Mouse (Mus musculus) spleen, adult 2 months (tissue): ENCODE measurements around the gene Mrpl16. TPM values are rescaled to one million over a fixed set of nuclear protein-coding genes. Genes with fewer than 3 reads are reported as not detected.

ENCODE experiments used
- DNase-seq, 2 experiments: peaks; one replicate each; pipeline versions ENCODE4 v3.0.0 to v3.0.0-alpha.2; 2012 to 2021; ENCODE audit warnings: low spot score in 2 of 2, low read depth in 1 of 2
- H3K27ac ChIP-seq: fragments of 200-500 bp; 2 replicates; pipeline ENCODE4 v1.5.1; 2012; ENCODE audit warnings: low read length, inconsistent platforms; ENCODE audit not compliant: insufficient read depth
- H3K27me3 ChIP-seq: fragments of 200-500 bp; 2 replicates; pipeline ENCODE4 v1.6.1; 2012; ENCODE audit warnings: mild to moderate bottlenecking, moderate library complexity, low read length, inconsistent platforms; ENCODE audit not compliant: control insufficient read depth, insufficient read depth
- H3K36me3 ChIP-seq: fragments of 200-500 bp; 2 replicates; pipeline ENCODE4 v1.6.1; 2012; ENCODE audit warnings: mild to moderate bottlenecking, low read length, inconsistent platforms; ENCODE audit not compliant: control insufficient read depth, insufficient read depth
- H3K4me1 ChIP-seq: fragments of 200-500 bp; 2 replicates; pipeline ENCODE4 v1.6.1; 2011; ENCODE audit warnings: inconsistent platforms; ENCODE audit not compliant: control insufficient read depth, insufficient read depth, insufficient read length
- H3K4me3 ChIP-seq: fragments of 200-500 bp; 2 replicates; pipeline ENCODE4 v1.5.1; 2011; ENCODE audit warnings: mild to moderate bottlenecking, inconsistent platforms; ENCODE audit not compliant: insufficient read depth, insufficient read length; ENCODE audit errors: extremely low read depth
- CTCF ChIP-seq: fragments of 200-500 bp; IDR thresholded peaks from 2 replicates; pipeline ENCODE4 v1.5.1; 2011; ENCODE audit warnings: mild to moderate bottlenecking, inconsistent platforms; ENCODE audit not compliant: insufficient read depth, insufficient read length, insufficient replicate concordance; ENCODE audit errors: extremely low read depth
- POLR2A ChIP-seq: fragments of 200-500 bp; IDR thresholded peaks from 2 replicates; pipeline ENCODE4 v1.6.1; 2011; ENCODE audit warnings: low read depth, low read length, inconsistent platforms
- WGBS: fragments of 180-500 bp; shearing (Covaris S2); methylation state at CpG from one replicate; pipeline ENCODE4 v1.1.7; 2018; 5-methylcytosine and 5-hydroxymethylcytosine counted together
- polyA plus RNA-seq: library from polyadenylated mRNA; depleted of rRNA; stranded (reverse); fragments of >200 nt; gene quantifications from 2 replicates; pipeline ENCODE4 v1.2.3, GENCODE M21; 2012; rRNA removed

Gene Mrpl16
- polyA plus RNA-seq, 1 experiment, result 5.4 TPM

DNA sequence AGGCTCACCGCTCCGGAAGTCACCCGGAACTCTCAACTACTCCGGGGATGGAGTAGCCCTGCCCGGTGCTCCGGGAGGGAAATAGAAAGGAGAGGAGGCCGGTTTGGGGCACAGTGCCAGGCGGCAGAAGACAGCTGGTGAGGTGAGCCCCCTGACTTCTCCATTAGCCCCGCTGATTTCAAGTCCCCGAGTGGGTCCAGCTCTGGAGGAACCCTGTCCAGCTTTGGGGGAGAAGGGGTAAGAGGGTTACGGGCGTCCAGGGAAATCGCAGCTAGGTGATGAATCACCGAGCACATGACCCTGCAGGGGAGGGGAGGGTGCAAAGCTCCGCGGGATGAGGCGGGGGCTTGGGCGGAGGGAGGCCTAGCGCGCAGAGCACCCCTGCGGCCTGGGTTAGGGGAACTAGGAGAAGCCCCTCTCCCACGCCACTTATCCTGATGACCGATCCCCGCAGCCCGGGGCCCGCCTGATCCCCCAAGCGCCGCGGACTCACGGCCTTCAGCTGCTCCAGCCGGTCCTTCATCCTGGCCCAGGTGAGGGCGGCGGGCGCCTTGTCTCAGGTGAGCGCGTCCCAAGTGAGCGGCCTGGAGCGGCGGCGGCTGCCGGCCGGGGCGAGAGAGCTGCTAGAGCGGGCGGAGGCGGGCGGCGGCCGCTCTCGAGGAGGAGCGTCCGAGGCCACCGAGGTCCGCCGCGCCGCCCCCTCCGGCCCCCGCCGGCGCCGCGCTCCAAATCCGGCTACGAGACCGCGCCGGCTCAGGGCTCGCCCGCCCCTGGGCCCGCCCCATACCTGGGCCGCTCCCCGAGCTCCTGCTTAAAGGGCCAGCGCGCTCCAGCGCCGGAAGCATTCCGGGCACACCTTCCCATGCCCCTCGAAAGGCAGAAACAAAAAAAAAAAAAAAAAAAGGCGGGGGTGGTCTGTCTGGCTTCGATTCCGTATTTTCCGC, 48.3 kb downstream of the Mrpl16 start:
- no peaks in the 10 kb centered on the region for H3K36me3 ChIP-seq
- peaks cover 13% of the 10 kb centered on the region for H3K27me3 ChIP-seq
- TF ChIP-seq CTCF (no peak), POLR2A (no peak)
- H3K4me3 ChIP-seq, result peak overlapping the region; percentile 59
- H3K4me1 ChIP-seq, result peaks cover 5% of the 10 kb centered on the region
- peak in 1 of 2 experiments; percentile 34 for DNase-seq
- under 1% methylated on average over 82 of the region's 83 CpGs for WGBS
- peak overlapping the region; percentile 25; the same call in 1 of the 2 replicates for H3K27ac ChIP-seq

DNA sequence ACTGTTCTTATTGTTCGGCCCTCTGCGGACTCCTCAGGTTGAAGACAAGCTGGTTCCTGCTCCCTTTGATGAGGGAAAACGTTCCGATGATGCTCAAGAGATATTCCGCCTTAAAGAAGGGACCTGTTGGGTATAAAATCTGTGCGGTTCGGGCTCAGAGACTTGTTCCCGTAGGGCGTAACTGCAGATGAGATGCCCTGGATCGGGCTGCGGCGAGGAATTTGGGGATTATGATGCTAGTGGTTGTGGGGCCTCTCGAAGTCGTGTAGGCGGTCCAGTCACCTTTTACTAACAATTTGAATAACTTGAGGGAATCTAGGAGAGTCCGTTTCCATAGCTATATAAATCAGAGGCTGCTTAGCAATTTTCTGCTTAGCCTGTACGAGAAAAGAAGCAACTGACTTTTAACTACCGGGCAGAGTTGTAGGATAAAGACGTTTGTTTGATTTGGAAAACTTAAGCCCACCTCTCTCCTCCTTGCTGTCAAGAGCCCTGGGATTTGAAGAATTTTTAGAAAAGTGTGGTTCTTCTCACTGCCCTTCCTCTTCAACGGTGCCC, 49.0 kb downstream of the Mrpl16 start, which contains the start of gene Stx3:
TSS of gene Stx3 (minus strand) at position 261 of the 558 bp plus-strand sequence.
- DNase-seq, result no peak
- Histone ChIP-seq H3K27me3 (peaks cover 13% of the 10 kb centered on the region), H3K4me3 (peak within 1 kb of the TSS; percentile 59), H3K27ac (peak within 1 kb of the TSS; percentile 25; the same call in 1 of the 2 replicates), H3K36me3 (no peaks in the 10 kb centered on the region), H3K4me1 (peaks cover 5% of the 10 kb centered on the region)
- 1% methylated on average over 20 of the region's 20 CpGs for WGBS
- TF ChIP-seq CTCF (no peak), POLR2A (no peak)

GRCm38 (mm10) chr19:11819800-11820199, 49.6 kb downstream of the Mrpl16 start:
- Histone ChIP-seq H3K4me3 (peak overlapping the region; percentile 21; the same call in 1 of the 2 replicates), H3K4me1 (peaks cover 5% of the 10 kb centered on the region), H3K27me3 (peaks cover 13% of the 10 kb centered on the region), H3K27ac (no peak overlapping the region), H3K36me3 (no peaks in the 10 kb centered on the region)
- TF ChIP-seq CTCF (peak; percentile 27; the same call in 1 of the 2 replicates), POLR2A (no peak)
- 3% methylated on average over 15 of the region's 15 CpGs for WGBS
- DNase-seq, result peak in 1 of 2 experiments; percentile 65

DNA sequence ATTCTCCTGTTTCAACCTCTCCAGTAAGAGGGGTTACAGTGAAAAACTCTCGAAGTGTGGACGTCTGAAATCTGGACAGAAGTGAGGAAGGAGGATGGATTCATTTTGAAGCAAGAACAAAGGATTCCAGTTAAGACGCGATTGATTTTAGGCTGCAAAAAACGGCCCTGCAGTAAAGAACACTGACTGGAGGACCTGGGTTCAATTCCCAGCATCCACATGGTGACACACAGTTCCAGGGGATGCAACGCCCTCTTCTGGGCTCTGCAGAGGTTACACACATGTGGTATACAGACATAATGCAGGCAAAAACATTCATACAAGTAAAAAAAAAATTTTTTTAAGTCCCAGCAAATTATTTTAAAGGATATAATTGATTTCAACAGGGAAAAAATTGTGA, 50.0 kb downstream of the Mrpl16 start:
- H3K27ac ChIP-seq, result no peak overlapping the region
- TF ChIP-seq POLR2A (no peak), CTCF (no peak)
- no peaks in the 10 kb centered on the region for H3K36me3 ChIP-seq
- no peak for DNase-seq
- peaks cover 13% of the 10 kb centered on the region for H3K27me3 ChIP-seq
- peaks cover 5% of the 10 kb centered on the region for H3K4me1 ChIP-seq
- WGBS, result 38% methylated on average over 6 of the region's 6 CpGs
- no peak overlapping the region for H3K4me3 ChIP-seq

GRCm38 (mm10) chr19:11823346-11824065, 53.3 kb downstream of the Mrpl16 start:
- DNase-seq, result no peak
- Histone ChIP-seq H3K27me3 (peaks cover 8% of the 10 kb centered on the region), H3K4me1 (peaks cover under 1% of the 10 kb centered on the region), H3K4me3 (no peak overlapping the region), H3K36me3 (no peaks in the 10 kb centered on the region), H3K27ac (no peak overlapping the region)
- no peak for TF ChIP-seq CTCF
- TF ChIP-seq POLR2A, result no peak
- 82% methylated on average over 4 of the region's 4 CpGs for WGBS

Other genes with a start within 250 kb of the Mrpl16 start
- gene Ms4a4d, start 233.6 kb upstream of the Mrpl16 start, polyA plus RNA-seq, result 8.6 and 10.2 TPM in 2 replicates
- 2.1 and 3.9 TPM in 2 replicates for gene Ms4a6d, start 165.5 kb upstream of the Mrpl16 start, polyA plus RNA-seq
- gene Ms4a2, start 146.7 kb upstream of the Mrpl16 start, polyA plus RNA-seq, result 0.12 and 0.14 TPM in 2 replicates
- 1.2 and 1.7 TPM in 2 replicates for gene Ms4a3, start 129.5 kb upstream of the Mrpl16 start, polyA plus RNA-seq
- not detected in 2 replicates for gene Oosp2, start 109.8 kb upstream of the Mrpl16 start, polyA plus RNA-seq
- 2.2 and 2.5 TPM in 2 replicates for gene Oosp1, start 79.2 kb upstream of the Mrpl16 start, polyA plus RNA-seq
- not detected in 2 replicates for gene Oosp3, start 73.3 kb upstream of the Mrpl16 start, polyA plus RNA-seq
- not detected in 2 replicates for gene Gif, start 22.8 kb upstream of the Mrpl16 start, polyA plus RNA-seq
- 1.9 and 2.0 TPM in 2 replicates for gene Stx3, start 49.0 kb downstream of the Mrpl16 start, polyA plus RNA-seq
- gene Olfr1417, start 68.8 kb downstream of the Mrpl16 start, polyA plus RNA-seq, result not detected in 2 replicates
- gene Olfr1418, start 90.7 kb downstream of the Mrpl16 start, polyA plus RNA-seq, result not detected in 2 replicates
- gene Olfr1419, start 104.7 kb downstream of the Mrpl16 start, polyA plus RNA-seq, result not detected in 2 replicates
- not detected in 2 replicates for gene Olfr1420, start 116.2 kb downstream of the Mrpl16 start, polyA plus RNA-seq
- gene Patl1, start 142.0 kb downstream of the Mrpl16 start, polyA plus RNA-seq, result 12.6 and 13.7 TPM in 2 replicates
- 9.5 and 9.6 TPM in 2 replicates for gene Osbp, start 195.6 kb downstream of the Mrpl16 start, polyA plus RNA-seq